Mouse (Mus musculus): ENCODE results near the gene Rbbp7.

Gene Rbbp7

DNA sequence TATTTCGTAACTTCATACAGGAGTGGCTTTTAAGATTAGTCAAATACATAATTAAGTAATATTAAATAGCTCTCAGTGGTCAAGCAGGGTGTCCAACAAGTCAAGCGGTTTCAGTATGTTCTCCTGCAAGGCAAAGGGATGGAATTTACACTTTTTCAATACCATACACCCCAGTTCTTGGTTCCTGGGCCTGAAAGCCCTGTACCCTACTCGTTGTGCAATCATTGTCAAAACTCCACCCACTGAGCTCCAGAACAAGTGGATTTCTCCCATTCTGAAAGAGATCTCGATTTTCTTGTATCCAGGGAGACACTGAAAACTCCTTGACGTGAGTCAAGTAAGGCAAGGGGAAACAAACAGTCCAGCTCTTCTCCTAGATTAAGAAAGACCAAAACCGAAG lies 67.8 kb downstream of the Rbbp7 start:
- no peak for DNase-seq (ENCODE audit: low read depth, low spot score)

Data from retina, postnatal 7 days (tissue).